Mouse (Mus musculus): ENCODE results near the gene Ano6.

The Ano6 gene

DNA sequence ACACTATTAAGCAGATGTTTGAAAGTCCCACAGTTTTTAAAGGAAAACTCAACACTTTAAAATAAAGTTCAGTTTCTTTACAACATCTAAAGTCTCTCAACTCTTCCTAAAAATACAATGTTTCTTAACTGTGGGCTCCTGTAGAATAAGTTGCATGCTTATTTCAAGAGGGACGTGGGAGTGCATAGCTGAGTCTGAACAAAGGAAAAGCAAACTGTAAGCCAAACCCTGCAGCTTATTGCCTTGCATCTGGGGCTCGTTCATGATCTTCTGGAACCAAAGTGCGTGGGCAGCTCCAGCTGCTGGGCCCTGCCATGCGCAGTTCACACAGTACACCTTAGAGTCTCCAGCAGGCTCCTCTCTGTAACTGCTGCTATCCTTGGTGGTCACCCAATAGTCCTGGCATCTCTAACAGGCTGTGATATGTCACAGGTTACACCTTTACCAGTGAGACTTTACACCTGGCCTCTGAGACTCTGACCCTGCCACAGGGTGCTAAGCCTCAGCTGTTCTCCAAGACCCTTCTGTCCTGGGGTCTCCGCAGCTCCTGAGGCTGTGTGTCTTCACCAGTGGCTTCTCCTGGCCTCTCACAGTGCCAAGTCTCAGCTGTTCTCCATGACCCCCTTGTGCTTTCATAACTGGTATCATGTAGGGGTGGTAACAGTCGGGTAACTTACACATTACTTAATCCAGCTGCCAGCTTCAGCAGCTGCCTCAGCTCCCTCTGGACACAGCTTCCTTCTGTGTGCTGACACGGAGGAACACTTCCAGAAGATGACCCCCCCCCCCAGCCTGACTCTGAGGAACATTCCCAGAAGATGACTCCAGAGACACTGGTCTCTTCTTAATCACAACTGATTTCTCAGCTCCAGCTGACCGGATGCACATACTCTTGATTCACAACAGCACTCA is 66.3 kb downstream of the Ano6 start:
- DNase-seq, result peak; percentile 60

DNA sequence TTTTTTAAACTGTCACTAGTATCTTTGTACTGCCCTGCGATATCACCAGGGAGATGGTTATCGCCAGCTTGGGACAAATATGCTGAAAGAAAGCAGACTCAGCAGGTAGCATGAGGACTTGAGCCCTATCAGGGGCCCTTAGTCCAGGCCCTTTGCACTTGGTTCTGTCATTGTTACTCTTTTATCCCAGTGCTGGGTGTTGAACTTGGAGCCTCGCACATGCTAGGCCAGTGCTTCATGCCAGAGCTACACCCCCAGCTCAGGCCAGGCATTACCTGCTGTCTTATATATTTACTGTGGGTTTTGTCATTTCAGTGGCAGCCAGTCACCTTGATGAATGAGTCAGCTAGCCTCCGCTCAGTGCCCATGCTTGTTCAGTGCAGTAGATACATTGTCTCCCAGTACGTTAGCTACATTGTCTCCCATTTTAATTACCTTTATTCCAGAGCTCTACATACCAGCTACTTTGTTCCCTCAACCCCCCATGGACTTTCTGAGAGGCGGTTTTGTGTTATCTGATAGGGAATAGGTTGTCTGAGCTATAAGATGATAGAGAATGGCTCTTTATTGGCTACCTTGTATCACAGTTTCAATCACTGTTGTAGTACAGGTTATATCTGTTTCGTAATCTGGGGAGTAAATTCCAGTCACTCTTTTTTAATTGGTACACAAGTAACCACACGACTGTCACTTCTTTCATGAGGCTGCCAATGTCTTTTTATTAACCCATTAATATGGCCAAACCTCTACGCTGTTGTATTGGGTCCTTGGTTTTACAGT is 68.4 kb downstream of the Ano6 start:
- DNase-seq, result no peak

DNA sequence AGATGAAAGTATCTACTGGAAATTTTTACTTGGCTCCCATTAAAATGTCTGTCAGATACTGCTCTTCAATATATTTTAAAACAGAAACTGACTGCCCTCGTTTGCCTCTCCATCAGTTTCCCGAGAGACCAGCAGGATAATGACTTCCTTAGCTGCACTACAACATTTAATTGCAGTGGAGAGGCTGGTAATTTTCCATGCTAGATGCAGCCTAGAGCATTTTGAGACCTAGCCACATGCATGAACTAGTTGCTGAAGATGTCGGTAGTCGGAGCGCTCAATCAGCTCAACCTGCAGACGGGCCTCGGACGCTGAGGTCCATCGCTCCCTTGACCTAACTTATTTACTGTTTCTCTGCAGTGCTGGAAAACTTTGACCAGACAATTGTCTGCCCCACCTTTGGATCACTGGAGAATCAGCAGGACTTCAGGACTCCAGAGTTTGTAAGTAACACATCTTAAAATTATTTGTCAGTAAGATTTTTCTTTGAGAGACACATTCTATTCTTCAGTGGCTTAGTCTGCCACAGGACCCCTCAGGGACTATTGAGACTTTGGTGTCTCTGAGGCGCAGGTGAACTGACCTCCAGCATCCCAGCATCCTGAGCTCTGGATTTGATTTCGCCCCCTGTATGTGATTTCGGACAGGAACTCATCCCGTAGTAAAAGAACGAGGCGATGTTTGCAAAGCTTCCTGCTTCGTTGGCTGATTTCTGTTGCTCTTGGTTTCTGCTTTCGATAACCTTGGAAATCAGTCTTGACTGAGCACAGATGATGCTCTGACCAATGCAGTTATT is 73.4 kb downstream of the Ano6 start:
- DNase-seq, result no peak

DNA sequence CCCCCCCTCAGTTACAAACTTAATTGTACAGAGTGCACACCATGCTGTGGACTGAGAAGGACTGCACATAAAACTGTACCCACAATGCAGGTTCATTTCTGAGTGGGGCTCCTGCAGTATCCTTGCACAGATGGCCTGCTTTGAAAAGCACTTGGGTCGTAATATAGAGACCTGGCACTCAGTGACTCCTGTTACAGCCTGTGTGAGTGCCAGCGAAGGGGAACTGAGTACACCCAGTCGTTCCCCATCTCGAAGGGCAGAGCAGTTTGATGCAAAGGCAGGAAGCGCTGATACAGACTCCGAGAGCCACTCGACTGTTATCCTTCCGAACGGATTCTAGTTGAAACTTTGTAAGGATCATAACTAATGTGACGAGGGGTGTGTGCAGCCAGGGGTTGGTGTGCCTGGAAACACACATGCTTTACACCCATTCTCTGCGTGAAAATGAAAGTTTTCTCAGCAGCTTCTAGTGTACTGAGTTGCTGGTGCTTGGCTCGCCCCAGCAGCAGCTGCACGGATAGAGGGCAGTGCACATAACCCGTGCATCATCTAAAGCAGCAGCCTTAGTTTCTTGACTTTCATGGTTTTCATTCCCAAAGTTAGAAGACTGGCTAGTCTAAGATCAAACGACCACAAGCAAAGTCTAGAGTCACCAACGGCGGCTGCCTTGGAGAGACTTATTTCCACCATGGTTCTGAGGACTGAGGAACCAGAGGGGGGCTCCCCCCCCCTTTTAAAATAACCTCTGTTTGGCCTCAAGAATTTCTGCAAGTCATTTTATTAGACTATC is 74.9 kb downstream of the Ano6 start:
- no peak for DNase-seq

DNA sequence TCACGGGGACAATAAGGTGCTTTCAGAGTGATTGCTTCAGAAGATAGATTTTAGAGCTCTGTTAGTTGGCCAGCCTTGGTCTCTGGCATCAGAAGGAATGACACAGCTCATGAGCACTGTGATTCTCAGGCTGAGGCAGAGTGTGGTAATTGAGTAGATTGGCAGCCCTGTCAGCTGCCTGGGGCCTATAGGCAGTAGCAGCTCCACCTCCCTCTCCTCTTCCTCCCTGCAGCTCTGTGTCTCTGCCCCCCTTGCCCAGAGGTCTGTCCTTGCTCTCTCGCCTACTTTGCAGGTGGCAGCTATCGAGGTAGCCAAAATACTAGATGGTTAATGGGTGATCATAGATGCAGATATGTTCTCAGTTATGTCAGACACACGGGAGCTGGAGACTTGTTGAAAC is 77.5 kb downstream of the Ano6 start:
- DNase-seq, result no peak

DNA sequence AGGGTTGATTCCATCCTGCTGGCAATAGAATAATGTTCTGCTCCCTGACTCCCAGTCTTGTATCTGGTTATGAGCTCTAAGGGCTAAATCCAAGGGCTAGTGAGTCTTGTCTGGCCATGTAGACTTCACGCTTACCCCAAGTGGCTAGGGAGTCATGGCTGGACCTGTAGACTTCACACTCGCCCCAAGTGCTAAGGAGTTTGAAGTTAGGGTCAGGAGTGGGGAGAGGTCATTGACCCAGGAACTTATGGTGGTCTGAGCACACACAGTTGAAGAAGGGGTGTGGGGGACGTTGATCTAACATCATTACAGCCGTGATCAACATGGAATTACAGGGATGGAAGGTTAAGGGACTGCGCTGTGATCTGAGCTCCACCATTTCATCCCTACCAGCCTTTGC is 79.0 kb downstream of the Ano6 start:
- DNase-seq, result no peak

DNA sequence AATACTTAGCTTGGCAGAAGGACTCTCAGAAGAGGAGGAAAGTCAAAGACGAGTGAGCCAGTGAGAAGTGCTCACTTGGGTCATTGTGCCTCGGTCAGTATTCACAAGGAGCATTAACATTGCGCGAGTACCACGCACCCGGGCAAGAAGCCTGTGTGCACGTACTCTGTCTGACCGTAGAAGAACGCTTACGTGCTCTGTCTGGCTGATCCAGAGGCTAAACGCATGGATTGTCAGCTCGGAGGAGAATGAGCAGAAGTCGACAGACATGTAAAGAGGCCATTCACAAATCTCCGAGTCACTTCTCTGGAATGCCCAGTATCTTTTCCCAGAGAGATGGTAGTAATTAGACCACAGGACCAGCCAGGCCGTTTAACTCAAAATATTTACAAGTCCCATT is 81.0 kb downstream of the Ano6 start:
- no peak for DNase-seq

DNA sequence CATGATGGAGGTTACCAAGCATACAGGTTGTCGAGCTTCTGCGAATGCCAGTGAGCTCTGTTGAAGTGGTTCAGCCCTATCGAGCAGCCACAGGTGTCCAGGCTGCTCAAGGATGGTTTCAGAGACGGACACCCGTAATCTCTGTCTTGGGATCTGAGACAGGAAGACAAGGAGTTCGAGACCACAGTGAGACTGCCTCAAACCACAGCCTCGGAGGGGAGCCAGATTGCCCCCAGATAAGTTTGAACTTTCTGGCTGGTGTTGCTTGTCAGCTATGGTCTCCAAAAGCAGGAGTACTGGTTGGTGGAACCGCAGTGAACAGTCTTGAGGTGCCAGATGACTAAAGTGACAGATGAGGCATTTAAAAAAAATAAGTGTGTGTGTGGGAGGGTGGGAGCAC is 81.8 kb downstream of the Ano6 start:
- DNase-seq, result no peak

DNA sequence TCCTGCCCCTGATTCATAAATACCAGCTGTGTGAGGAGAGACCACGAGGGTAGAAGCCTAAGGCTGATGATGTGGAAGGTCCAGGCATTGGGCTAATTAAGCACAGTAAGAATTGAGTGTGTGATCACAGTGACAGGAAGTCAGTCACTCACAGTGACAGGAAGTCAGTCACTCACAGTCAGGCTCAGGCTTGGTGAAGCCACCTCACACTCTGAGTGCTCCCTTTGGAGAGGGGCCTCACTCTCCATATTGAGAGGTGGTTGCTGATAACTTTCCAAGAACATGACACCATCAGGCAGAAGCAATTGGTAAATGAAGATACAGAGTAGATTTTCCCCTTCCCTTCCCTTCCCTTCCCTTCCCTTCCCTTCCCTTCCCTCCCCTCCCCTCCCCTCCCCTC is 82.6 kb downstream of the Ano6 start:
- DNase-seq, result no peak

DNA sequence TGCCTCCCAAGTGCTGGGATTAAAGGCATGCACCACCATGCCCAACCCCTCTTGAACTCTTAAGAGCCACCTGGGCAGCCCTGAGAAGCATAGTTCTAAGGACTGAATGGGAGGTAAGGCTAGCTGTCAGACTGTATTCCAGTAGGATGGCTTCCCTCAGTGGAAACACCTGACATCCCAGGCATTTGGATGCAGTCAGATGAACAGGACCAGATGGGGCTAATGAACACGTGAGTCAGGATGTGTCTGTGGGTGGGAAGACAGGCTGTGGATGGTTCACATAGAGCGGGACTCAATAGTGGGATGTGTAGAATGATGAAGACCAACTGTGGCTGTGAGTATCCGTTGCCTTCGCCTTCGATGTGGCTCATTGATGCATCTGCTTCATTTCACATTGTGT is 83.6 kb downstream of the Ano6 start:
- no peak for DNase-seq

DNA sequence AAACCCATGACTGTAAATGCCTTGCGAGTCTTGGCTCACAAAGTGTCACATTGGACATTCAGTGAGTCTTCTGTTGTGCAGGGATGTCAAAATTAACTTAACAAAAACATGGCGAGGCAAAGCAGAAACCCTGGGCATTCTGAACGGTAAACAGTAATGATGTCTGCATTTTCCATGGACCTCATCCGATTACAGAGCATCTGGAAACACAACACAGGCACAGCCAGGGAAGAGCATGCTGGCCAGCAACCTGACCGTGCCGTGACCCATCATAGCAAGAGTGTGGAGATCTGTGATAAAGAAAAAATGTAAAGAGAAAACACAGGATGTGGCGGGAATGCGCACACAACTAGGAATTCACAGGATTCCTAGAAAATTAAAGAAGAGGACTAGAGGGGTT is 84.1 kb downstream of the Ano6 start:
- DNase-seq, result no peak

DNA sequence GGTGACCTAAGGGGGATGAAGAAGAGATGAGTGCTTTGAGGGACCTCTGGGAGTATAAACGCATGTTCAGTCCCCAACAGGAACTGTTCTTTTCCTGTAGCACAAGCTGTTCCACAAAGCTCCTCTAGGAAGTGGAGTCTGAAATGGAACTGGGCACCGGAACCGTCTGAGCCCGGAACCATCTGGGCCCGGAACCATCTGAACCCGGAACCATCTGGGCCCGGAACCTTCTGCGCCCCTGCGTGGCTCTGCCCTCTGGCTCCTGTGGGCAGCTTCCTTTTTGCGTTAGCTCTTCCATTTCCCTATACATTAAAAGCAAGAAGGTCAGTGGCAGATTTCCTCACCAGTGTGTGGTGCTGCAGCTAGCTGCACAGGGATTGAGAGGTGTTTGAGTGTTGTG is 85.3 kb downstream of the Ano6 start:
- DNase-seq, result no peak

DNA sequence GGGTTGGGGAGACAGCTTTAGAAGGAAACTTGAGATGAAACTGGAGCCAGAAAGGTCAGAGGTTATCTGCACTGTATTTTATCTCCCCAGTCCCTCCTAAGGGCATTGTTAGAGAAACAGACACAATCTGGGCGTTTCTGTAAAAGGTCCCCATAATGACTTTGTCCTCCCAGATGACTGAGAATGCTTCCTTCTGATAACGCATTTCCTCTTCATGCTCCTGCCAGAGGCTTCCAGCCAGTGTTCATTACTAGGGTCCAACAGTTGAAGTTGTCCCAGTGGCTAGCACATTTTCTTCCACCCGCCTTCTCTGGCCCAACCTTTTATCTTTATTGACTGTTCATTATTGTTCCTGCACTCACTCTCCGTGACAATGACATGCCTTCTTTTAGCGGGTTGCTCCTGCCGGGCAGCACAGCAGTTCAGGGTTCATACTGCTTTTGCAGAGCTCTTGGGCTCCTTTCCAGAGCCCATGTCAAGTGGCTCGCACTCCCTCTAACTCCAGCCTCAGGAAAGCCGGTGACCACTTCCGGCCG is 90.0 kb downstream of the Ano6 start:
- DNase-seq, result peak; percentile 55

DNA sequence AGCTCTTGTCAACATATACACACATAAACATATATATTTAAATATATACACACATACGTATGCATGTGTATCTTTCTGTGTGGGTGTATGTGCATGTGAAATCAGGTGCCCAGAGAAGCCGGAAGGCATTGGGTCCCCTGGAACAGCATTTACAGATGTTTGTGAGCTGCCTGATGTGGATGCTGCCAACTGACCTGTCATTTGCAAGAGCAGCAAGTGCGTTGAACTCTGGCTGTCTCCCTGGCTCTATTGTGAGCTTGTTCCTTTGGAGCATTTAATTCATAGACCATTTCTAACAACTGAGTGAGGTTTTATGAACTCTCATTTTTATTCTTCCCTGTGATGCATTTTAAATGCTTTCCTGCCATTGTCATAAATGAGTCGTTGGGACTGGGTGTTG is 91.8 kb downstream of the Ano6 start:
- DNase-seq, result no peak

DNA sequence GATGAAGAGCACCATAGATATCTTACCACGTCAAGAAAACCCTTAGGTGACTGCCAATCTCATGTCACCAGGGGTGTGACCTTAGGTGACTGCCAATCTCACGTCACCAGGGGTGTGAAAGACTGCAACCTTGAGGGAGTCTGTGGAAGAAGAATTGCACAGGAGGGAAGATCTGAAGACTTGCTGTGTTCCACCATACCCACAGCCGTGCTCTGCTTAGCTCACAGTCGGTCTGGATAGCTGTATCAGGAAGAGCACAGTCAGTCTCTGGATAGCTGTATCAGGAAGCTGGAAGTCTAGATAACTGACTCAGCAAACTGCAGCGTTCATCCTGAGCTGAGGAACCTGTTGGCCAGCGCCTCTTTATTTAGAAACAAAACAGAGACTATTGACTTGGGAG is 92.9 kb downstream of the Ano6 start:
- no peak for DNase-seq

DNA sequence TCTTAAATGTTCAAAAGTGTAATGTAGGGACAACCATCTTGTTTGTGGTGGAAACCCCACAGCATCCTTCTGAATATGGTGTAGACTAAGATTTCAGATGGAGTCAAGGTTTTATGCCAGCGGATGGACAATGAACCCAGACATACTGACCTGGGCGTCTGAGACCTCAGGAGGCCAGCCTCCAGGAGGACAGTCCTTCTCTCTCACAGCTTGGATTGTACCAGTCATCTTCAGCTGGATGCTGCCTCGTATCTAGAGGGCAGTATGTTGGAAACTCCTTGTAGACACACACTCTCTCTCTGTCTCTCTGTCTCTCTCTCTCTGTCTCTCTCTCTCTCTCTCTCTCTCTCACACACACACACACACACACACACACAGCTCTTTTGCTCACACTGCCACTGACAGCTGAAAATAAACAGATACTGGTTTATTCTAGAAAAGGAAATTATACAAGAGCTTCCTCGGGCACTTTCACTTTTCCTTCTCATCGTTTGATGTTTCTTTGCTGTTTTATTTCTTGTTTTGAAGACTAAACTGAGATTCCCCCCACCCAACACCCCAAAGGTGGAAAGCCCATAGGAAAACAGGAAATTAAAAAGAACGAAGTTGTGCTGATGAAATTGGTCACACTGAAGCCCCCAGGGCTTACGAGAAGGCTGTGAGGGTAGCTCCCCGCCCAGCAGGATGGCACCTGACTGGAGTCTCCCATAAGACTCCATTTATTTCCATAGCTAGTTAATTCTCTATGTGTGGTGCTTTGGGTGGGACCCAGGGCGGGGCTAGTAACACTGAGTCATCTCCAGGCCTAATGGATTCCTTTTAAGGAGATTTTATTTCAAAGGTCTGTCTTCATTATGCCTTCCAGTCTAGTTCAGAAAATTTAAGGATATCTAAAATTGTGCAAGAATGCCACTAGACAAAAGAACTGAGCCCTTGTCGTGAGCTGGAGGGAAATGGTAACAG is 94.3 kb downstream of the Ano6 start:
- no peak for DNase-seq

DNA sequence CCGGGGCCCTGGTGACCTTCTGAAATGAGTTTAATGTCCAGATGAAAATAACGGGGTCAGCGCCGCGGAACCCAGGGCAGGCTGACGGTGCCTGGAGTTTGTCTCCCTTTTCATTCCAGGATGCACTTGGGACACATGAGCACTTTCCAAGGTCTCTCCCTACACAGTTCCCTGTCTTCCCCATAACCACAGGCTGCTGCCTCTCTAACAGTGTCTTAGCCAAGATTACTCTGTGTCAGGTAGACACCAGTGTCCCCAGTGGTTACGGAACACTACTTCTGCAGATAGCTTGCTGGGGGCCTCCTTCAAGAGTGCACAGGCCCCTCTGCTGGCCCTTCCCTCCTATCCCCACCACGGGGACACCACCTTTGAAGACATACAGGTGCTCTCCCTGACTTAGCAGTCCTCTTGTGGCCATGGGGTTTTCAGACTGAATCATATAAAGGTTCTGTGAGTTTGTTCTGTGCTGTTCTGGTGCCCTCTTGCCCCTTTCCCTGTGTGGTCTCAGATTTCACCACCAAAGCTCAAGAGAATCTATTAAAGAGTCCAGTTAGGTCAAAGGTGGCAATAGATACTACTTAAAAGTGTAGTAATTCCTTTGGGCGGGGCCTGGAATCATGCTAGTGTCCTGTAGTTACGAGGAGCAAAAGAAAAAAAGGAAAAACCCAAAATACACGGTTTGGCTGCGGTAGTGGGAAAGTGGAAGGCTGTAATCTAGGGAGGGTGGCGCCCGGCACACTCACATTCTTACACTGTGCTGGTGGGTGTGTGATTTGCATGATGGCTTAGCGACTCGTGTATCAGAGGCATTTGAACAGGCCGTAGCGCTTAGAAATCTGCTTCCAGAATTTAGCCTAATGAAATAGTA is 95.5 kb downstream of the Ano6 start:
- no peak for DNase-seq

DNA sequence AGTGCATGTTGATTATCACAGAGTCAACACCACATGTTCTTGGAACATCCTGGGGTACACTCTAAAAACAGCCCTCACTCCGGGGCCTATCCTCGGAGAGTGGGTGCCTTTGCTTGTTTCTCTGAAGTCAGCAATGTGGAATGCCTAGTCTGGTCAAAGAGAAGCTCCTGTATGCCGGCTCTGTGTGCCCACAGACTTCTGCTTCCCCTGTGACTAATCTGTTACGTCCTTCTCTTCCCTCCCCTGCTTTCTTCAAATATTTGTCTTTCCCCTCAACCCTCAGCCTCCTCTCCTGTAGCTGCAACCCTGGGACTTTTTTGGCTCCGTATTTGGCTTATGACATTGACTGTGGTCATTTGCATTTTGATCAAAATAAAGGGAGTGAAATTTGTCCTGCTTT is 96.7 kb downstream of the Ano6 start:
- no peak for DNase-seq

DNA sequence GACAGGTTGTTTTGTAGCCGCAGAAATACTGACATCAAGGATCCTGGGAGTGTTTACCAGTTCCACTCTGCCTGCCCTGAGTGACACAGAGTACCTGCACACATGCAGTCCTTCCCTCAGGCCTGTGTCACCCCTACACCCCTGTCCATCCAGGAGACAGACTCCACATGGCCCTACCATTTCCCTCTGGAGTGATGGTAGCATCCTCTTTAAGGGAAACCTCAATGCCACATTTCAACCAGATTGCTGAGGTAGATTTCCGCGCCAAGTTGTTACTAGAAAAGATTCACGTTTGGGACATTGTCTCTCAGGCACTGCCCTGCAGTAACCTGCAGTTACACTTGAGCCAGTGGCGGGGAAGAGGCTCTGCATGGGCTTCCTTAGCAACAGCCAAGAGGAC is 97.9 kb downstream of the Ano6 start:
- DNase-seq, result no peak

DNA sequence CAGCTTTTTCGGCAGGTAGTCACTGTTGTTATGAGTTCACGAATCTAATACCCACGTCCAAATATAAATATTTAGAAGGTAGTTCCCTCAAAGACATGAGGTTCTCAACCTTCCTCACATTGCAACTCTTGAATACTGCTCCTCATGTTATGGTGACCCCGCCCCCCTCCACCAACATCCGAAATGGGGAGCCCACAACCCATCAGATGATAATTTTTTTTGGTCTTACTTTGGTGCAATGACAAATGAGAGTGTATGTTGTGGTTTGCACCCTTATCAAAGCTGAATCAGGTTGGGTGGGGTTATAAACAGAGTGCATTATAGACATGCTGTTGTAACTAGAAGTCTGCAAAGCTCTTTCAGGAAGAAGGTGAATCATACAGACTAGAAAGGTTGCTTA is 99.7 kb downstream of the Ano6 start:
- no peak for DNase-seq

All from kidney, postnatal 10 days (tissue).